Mouse (Mus musculus): ENCODE results near the gene Cwh43. TPM values are rescaled to one million over a fixed set of nuclear protein-coding genes. Genes with fewer than 3 reads are reported as not detected.

Cwh43 gene
- polyA plus RNA-seq, 1 experiment from 2014 or later = not detected

GRCm38 (mm10) chr5:73403311-73404068 lies 2.4 kb upstream of the Cwh43 start:
- H3K27me3 ChIP-seq (ENCODE audit: insufficient read depth, poor library complexity, severe bottlenecking) = peaks cover 47% of the 10 kb centered on the region

GRCm38 (mm10) chr5:73404790-73405189 lies 1.1 kb upstream of the Cwh43 start:
- Histone ChIP-seq H3K36me3 (no peaks in the 10 kb centered on the region), H3K4me1 (peaks cover 18% of the 10 kb centered on the region), H3K4me3 (no peak overlapping the region), H3K27ac (no peak overlapping the region), H3K9me3 (no peaks in the 10 kb centered on the region), H3K27me3 (ENCODE audit: insufficient read depth, poor library complexity, severe bottlenecking) (peaks cover 42% of the 10 kb centered on the region)
- WGBS = 70% methylated on average over 6 of the region's 6 CpGs
- no peak for DNase-seq (ENCODE audit: low spot score)

More at GRCm38 (mm10) chr5:73403311-73404068, 2.4 kb upstream of the Cwh43 start:
- no peak overlapping the region for H3K4me3 ChIP-seq
- peaks cover 17% of the 10 kb centered on the region for H3K4me1 ChIP-seq
- 86% methylated on average over 14 of the region's 14 CpGs for WGBS
- DNase-seq (ENCODE audit: low spot score) = no peak
- H3K36me3 ChIP-seq = no peaks in the 10 kb centered on the region
- H3K27ac ChIP-seq = no peak overlapping the region
- no peaks in the 10 kb centered on the region for H3K9me3 ChIP-seq

- Histone ChIP-seq H3K27me3 (ENCODE audit: insufficient read depth, poor library complexity, severe bottlenecking) (peaks cover 42% of the 10 kb centered on the region), H3K4me1 (peaks cover 15% of the 10 kb centered on the region), H3K36me3 (no peaks in the 10 kb centered on the region), H3K27ac (no peak overlapping the region), H3K4me3 (peak overlapping the region; percentile 62; the same call in 1 of the 2 replicates), H3K9me3 (no peaks in the 10 kb centered on the region)
- DNase-seq (ENCODE audit: low spot score) = no peak
- WGBS = 19% methylated on average over 6 of the region's 6 CpGs
Measured at GRCm38 (mm10) chr5:73406861-73407260, 986 bp downstream of the Cwh43 start.

- H3K36me3 ChIP-seq = no peaks in the 10 kb centered on the region
- no peak overlapping the region for H3K4me3 ChIP-seq
- DNase-seq (ENCODE audit: low spot score) = no peak
- H3K4me1 ChIP-seq = peaks cover 15% of the 10 kb centered on the region
- no peak overlapping the region for H3K27ac ChIP-seq
- peaks cover 30% of the 10 kb centered on the region for H3K27me3 ChIP-seq (ENCODE audit: insufficient read depth, poor library complexity, severe bottlenecking)
- WGBS = 68% methylated on average over 5 of the region's 5 CpGs
- H3K9me3 ChIP-seq = no peaks in the 10 kb centered on the region
Measured at GRCm38 (mm10) chr5:73409970-73410369, 4.1 kb downstream of the Cwh43 start.

- no peak overlapping the region for H3K4me3 ChIP-seq
- peaks cover 4% of the 10 kb centered on the region; the same call in 1 of the 2 replicates for H3K4me1 ChIP-seq
- DNase-seq (ENCODE audit: low spot score) = no peak
- no peaks in the 10 kb centered on the region for H3K9me3 ChIP-seq
- H3K27ac ChIP-seq = no peak overlapping the region
- no peaks in the 10 kb centered on the region for H3K36me3 ChIP-seq
- H3K27me3 ChIP-seq (ENCODE audit: insufficient read depth, poor library complexity, severe bottlenecking) = peaks cover 14% of the 10 kb centered on the region
- WGBS = 66% methylated on average over 5 of the region's 5 CpGs
Measured at GRCm38 (mm10) chr5:73411771-73412170, 5.9 kb downstream of the Cwh43 start.

GRCm38 (mm10) chr5:73414172-73414571 lies 8.3 kb downstream of the Cwh43 start:
- no peak overlapping the region for H3K27ac ChIP-seq
- H3K36me3 ChIP-seq = no peaks in the 10 kb centered on the region
- WGBS = 81% methylated on average over 10 of the region's 10 CpGs
- no peaks in the 10 kb centered on the region for H3K27me3 ChIP-seq (ENCODE audit: insufficient read depth, poor library complexity, severe bottlenecking)
- no peaks in the 10 kb centered on the region for H3K9me3 ChIP-seq
- peaks cover 4% of the 10 kb centered on the region; the same call in 1 of the 2 replicates for H3K4me1 ChIP-seq
- no peak overlapping the region for H3K4me3 ChIP-seq
- DNase-seq (ENCODE audit: low spot score) = peak; percentile 63

GRCm38 (mm10) chr5:73419045-73419695 lies 13.3 kb downstream of the Cwh43 start:
- DNase-seq (ENCODE audit: low spot score) = peak; percentile 22
- no peak overlapping the region for H3K4me3 ChIP-seq
- H3K4me1 ChIP-seq = no peaks in the 10 kb centered on the region
- WGBS = 62% methylated on average over 11 of the region's 11 CpGs
- H3K9me3 ChIP-seq = no peaks in the 10 kb centered on the region
- no peaks in the 10 kb centered on the region for H3K36me3 ChIP-seq
- no peak overlapping the region for H3K27ac ChIP-seq
- H3K27me3 ChIP-seq (ENCODE audit: insufficient read depth, poor library complexity, severe bottlenecking) = no peaks in the 10 kb centered on the region

- DNase-seq (ENCODE audit: low spot score) = no peak
- no peak overlapping the region for H3K27ac ChIP-seq
- WGBS = 72% methylated on average over 6 of the region's 6 CpGs
- H3K9me3 ChIP-seq = no peaks in the 10 kb centered on the region
- H3K27me3 ChIP-seq (ENCODE audit: insufficient read depth, poor library complexity, severe bottlenecking) = no peaks in the 10 kb centered on the region
- H3K4me1 ChIP-seq = no peaks in the 10 kb centered on the region
- no peaks in the 10 kb centered on the region for H3K36me3 ChIP-seq
- no peak overlapping the region for H3K4me3 ChIP-seq
Measured at GRCm38 (mm10) chr5:73426824-73427223, 20.9 kb downstream of the Cwh43 start.

- Histone ChIP-seq H3K27me3 (ENCODE audit: insufficient read depth, poor library complexity, severe bottlenecking) (no peaks in the 10 kb centered on the region), H3K27ac (no peak overlapping the region), H3K9me3 (no peaks in the 10 kb centered on the region), H3K4me1 (no peaks in the 10 kb centered on the region), H3K36me3 (no peaks in the 10 kb centered on the region), H3K4me3 (no peak overlapping the region)
- no peak for DNase-seq (ENCODE audit: low spot score)
- 22% methylated on average over 14 of the region's 14 CpGs for WGBS
Measured at GRCm38 (mm10) chr5:73431581-73431980, 25.7 kb downstream of the Cwh43 start.

GRCm38 (mm10) chr5:73432805-73433204 lies 26.9 kb downstream of the Cwh43 start:
- no peaks in the 10 kb centered on the region for H3K27me3 ChIP-seq (ENCODE audit: insufficient read depth, poor library complexity, severe bottlenecking)
- H3K27ac ChIP-seq = no peak overlapping the region
- 68% methylated on average over 6 of the region's 6 CpGs for WGBS
- DNase-seq (ENCODE audit: low spot score) = no peak
- H3K9me3 ChIP-seq = no peaks in the 10 kb centered on the region
- no peak overlapping the region for H3K4me3 ChIP-seq
- no peaks in the 10 kb centered on the region for H3K36me3 ChIP-seq
- no peaks in the 10 kb centered on the region for H3K4me1 ChIP-seq

GRCm38 (mm10) chr5:73434764-73435163 lies 28.9 kb downstream of the Cwh43 start:
- Histone ChIP-seq H3K9me3 (no peaks in the 10 kb centered on the region), H3K36me3 (no peaks in the 10 kb centered on the region), H3K4me1 (no peaks in the 10 kb centered on the region), H3K27ac (no peak overlapping the region), H3K27me3 (ENCODE audit: insufficient read depth, poor library complexity, severe bottlenecking) (no peaks in the 10 kb centered on the region), H3K4me3 (no peak overlapping the region)
- WGBS = 63% methylated on average over 7 of the region's 7 CpGs
- no peak for DNase-seq (ENCODE audit: low spot score)

- H3K36me3 ChIP-seq = no peaks in the 10 kb centered on the region
- H3K9me3 ChIP-seq = no peaks in the 10 kb centered on the region
- 85% methylated on average over 9 of the region's 9 CpGs for WGBS
- no peak for DNase-seq (ENCODE audit: low spot score)
- no peaks in the 10 kb centered on the region for H3K4me1 ChIP-seq
- H3K27ac ChIP-seq = no peak overlapping the region
- H3K27me3 ChIP-seq (ENCODE audit: insufficient read depth, poor library complexity, severe bottlenecking) = no peaks in the 10 kb centered on the region
- H3K4me3 ChIP-seq = no peak overlapping the region
Measured at GRCm38 (mm10) chr5:73442176-73442575, 36.3 kb downstream of the Cwh43 start.

GRCm38 (mm10) chr5:73450276-73450675 lies 44.4 kb downstream of the Cwh43 start:
- no peak for DNase-seq (ENCODE audit: low spot score)
- Histone ChIP-seq H3K4me1 (no peaks in the 10 kb centered on the region), H3K36me3 (no peaks in the 10 kb centered on the region), H3K27me3 (ENCODE audit: insufficient read depth, poor library complexity, severe bottlenecking) (no peaks in the 10 kb centered on the region), H3K27ac (no peak overlapping the region), H3K4me3 (no peak overlapping the region), H3K9me3 (no peaks in the 10 kb centered on the region)
- 73% methylated on average over 1 of the region's 1 CpGs for WGBS
